Mouse (Mus musculus) megakaryocyte progenitor cell, adult 5-6 weeks (primary cell): ENCODE data around the gene Olfr744. TPM values are rescaled to one million over a fixed set of nuclear protein-coding genes. Genes with fewer than 3 reads are reported as not detected.
"Not testable (repeated sequence)": the region's sequence is repeated elsewhere in the genome, so short reads cannot be mapped to it uniquely, and the experiment has no call there.

Experiments
- ATAC-seq: replicated peaks from 2 replicates; pipeline ENCODE4 v1.8.0; 2016; ENCODE audit warnings: mild to moderate bottlenecking, moderate TSS enrichment, inconsistent platforms; ENCODE audit not compliant: poor library complexity
- total RNA-seq, 2 experiments: library from RNA; stranded (forward) in 1 of 2; stranded (reverse) in 1 of 2; fragments of 157-497, 149-512 nt in 1 of 2; fragments of 200-1000 nt in 1 of 2; gene quantifications; 2 replicates each; pipeline versions ENCODE4 v1.2.3 to v1.2.4; 2015 to 2017

Gene Olfr744
- total RNA-seq (2015) (not detected in 2 replicates), total RNA-seq (2017) (not detected in 2 replicates)

- ATAC-seq = no peak
Measured at GRCm38 (mm10) chr14:50614579-50614978, at the start of gene Olfr744. Gene Olfr744, plus strand, starts transcription at chr14:50614879.

GRCm38 (mm10) chr14:50573056-50573455 is 41.6 kb upstream of the Olfr744 start:
- not testable (repeated sequence) for ATAC-seq

GRCm38 (mm10) chr14:50639088-50639487 is 24.4 kb downstream of the Olfr744 start, which contains the start of gene Olfr745:
Gene Olfr745, plus strand, starts transcription at chr14:50639388.
- no peak for ATAC-seq

GRCm38 (mm10) chr14:50646783-50647182 is 32.1 kb downstream of the Olfr744 start, which contains the start of gene Olfr746:
Gene Olfr746, plus strand, starts transcription at chr14:50647083.
- no peak for ATAC-seq

Other genes with a start within 250 kb of the Olfr744 start
- not detected in 2 replicates for gene Olfr736, start 233.7 kb upstream of the Olfr744 start, total RNA-seq (2015)
- gene Olfr736, start 233.7 kb upstream of the Olfr744 start, total RNA-seq (2017) = not detected in 2 replicates
- not detected in 2 replicates for gene Olfr738, start 207.3 kb upstream of the Olfr744 start, total RNA-seq (2015)
- not detected in 2 replicates for gene Olfr738, start 207.3 kb upstream of the Olfr744 start, total RNA-seq (2017)
- not detected in 2 replicates for gene Olfr739, start 196.3 kb upstream of the Olfr744 start, total RNA-seq (2015)
- not detected in 2 replicates for gene Olfr739, start 196.3 kb upstream of the Olfr744 start, total RNA-seq (2017)
- not detected in 2 replicates for gene Olfr740, start 169.3 kb upstream of the Olfr744 start, total RNA-seq (2015)
- gene Olfr740, start 169.3 kb upstream of the Olfr744 start, total RNA-seq (2017) = not detected in 2 replicates
- gene Olfr741, start 142.1 kb upstream of the Olfr744 start, total RNA-seq (2015) = not detected in 2 replicates
- not detected in 2 replicates for gene Olfr741, start 142.1 kb upstream of the Olfr744 start, total RNA-seq (2017)
- gene Olfr742, start 111.3 kb upstream of the Olfr744 start, total RNA-seq (2015) = not detected in 2 replicates
- gene Olfr742, start 111.3 kb upstream of the Olfr744 start, total RNA-seq (2017) = not detected in 2 replicates
- not detected in 2 replicates for gene Olfr743, start 93.0 kb upstream of the Olfr744 start, total RNA-seq (2015)
- gene Olfr743, start 93.0 kb upstream of the Olfr744 start, total RNA-seq (2017) = not detected in 2 replicates
- not detected in 2 replicates for gene Olfr745, start 24.5 kb downstream of the Olfr744 start, total RNA-seq (2015)
- gene Olfr745, start 24.5 kb downstream of the Olfr744 start, total RNA-seq (2017) = not detected in 2 replicates
- gene Olfr746, start 32.2 kb downstream of the Olfr744 start, total RNA-seq (2015) = not detected in 2 replicates
- gene Olfr746, start 32.2 kb downstream of the Olfr744 start, total RNA-seq (2017) = not detected in 2 replicates
- gene Olfr747, start 78.3 kb downstream of the Olfr744 start, total RNA-seq (2015) = not detected in 2 replicates
- gene Olfr747, start 78.3 kb downstream of the Olfr744 start, total RNA-seq (2017) = not detected in 2 replicates
- not detected in 2 replicates for gene Olfr748, start 92.5 kb downstream of the Olfr744 start, total RNA-seq (2015)
- not detected in 2 replicates for gene Olfr748, start 92.5 kb downstream of the Olfr744 start, total RNA-seq (2017)
- gene Olfr749, start 130.2 kb downstream of the Olfr744 start, total RNA-seq (2015) = not detected in 2 replicates
- gene Olfr749, start 130.2 kb downstream of the Olfr744 start, total RNA-seq (2017) = not detected in 2 replicates
- 20.6 and 27.4 TPM in 2 replicates for gene Ttc5, start 170.6 kb downstream of the Olfr744 start, total RNA-seq (2015)
- 39.5 and 41.8 TPM in 2 replicates for gene Ttc5, start 170.6 kb downstream of the Olfr744 start, total RNA-seq (2017)
- not detected in 2 replicates for gene Ccnb1ip1, start 192.9 kb downstream of the Olfr744 start, total RNA-seq (2015)
- not detected in 2 replicates for gene Ccnb1ip1, start 192.9 kb downstream of the Olfr744 start, total RNA-seq (2017)
- 63.6 and 99.3 TPM in 2 replicates for gene Parp2, start 193.0 kb downstream of the Olfr744 start, total RNA-seq (2015)
- 92.4 and 99.5 TPM in 2 replicates for gene Parp2, start 193.0 kb downstream of the Olfr744 start, total RNA-seq (2017)